In genomic region chr10:122912701-122913368, GRCm38 (mm10) we compare ENCODE assay signal across 8 mouse cellular contexts.
DNase-seq lines count a peak whose midpoint lies in the region; ATAC-seq lines count a peak whose summit lies in the region.

No protein-coding gene starts in this region.

- H3K9ac ChIP-seq in embryonic facial prominence, embryonic 11.5 days (replicated peaks; ENCODE audit: low read length) = peak overlapping the region; percentile 50
- peak overlapping the region; percentile 34 for H3K9ac ChIP-seq in intestine, embryonic 14.5 days (ENCODE audit: low read length)

- no peaks in the 10 kb centered on the region; the same call in 1 of the 2 replicates for H3K4me1 ChIP-seq in embryonic facial prominence, embryonic 11.5 days (ENCODE audit: control insufficient read depth, insufficient read depth, low read length)
- H3K4me1 ChIP-seq in intestine, embryonic 14.5 days (replicated peaks; ENCODE audit: control insufficient read depth, insufficient read depth, low read length) = peaks cover 37% of the 10 kb centered on the region

- no peaks in the 10 kb centered on the region for H3K36me3 ChIP-seq in embryonic facial prominence, embryonic 11.5 days (replicated peaks; ENCODE audit: control insufficient read depth, insufficient read depth, low read depth, low read length)
- no peaks in the 10 kb centered on the region for H3K36me3 ChIP-seq in intestine, embryonic 14.5 days (ENCODE audit: control insufficient read depth, insufficient read depth, low read length)

- WGBS in embryonic facial prominence, embryonic 11.5 days = 7% methylated on average over 19 of the region's 19 CpGs
- 12% methylated on average over 19 of the region's 19 CpGs for WGBS in intestine, embryonic 14.5 days

- peak overlapping the region; percentile 16; the same call in 1 of the 2 replicates for H3K4me3 ChIP-seq in embryonic facial prominence, embryonic 11.5 days (ENCODE audit: low read depth, low read length)
- H3K4me3 ChIP-seq in intestine, embryonic 14.5 days (ENCODE audit: low read depth, low read length) = no peak overlapping the region

- no peaks in the 10 kb centered on the region for H3K9me3 ChIP-seq in embryonic facial prominence, embryonic 11.5 days (replicated peaks; ENCODE audit: control insufficient read depth, low read length)
- H3K9me3 ChIP-seq in intestine, embryonic 14.5 days (ENCODE audit: control insufficient read depth, low read length) = no peaks in the 10 kb centered on the region

- H3K4me2 ChIP-seq in embryonic facial prominence, embryonic 11.5 days (ENCODE audit: low read depth, low read length) = peak overlapping the region; percentile 32
- peak overlapping the region; percentile 22 for H3K4me2 ChIP-seq in intestine, embryonic 14.5 days (ENCODE audit: low read length)

- H3K27ac ChIP-seq in embryonic facial prominence, embryonic 11.5 days (replicated peaks; ENCODE audit: low read depth, low read length) = peak overlapping the region; percentile 99
- peak overlapping the region; percentile 94 for H3K27ac ChIP-seq in intestine, embryonic 14.5 days (ENCODE audit: low read depth)

- no peaks in the 10 kb centered on the region for H3K27me3 ChIP-seq in embryonic facial prominence, embryonic 11.5 days (ENCODE audit: control insufficient read depth, insufficient read depth, low read length)
- H3K27me3 ChIP-seq in intestine, embryonic 14.5 days (replicated peaks; ENCODE audit: control insufficient read depth, insufficient read depth, low read length) = no peaks in the 10 kb centered on the region

- ATAC-seq in embryonic facial prominence, embryonic 11.5 days (replicated peaks; ENCODE audit: insufficient number of reproducible peaks, low FRiP score, low TSS enrichment, low read depth) = peak; percentile 82
- peak; percentile 73 for ATAC-seq in intestine, embryonic 14.5 days (replicated peaks; ENCODE audit: low FRiP score, low TSS enrichment, low read depth)
- ATAC-seq in megakaryocyte, adult 5-6 weeks (ENCODE audit: poor library complexity, severe bottlenecking) = 0 out of 2 replicates have a peak, but pooled peaks have one; percentile 35

- DNase-seq in adrenal gland, postnatal 25 days = peak; percentile 62
- DNase-seq in embryonic facial prominence, embryonic 11.5 days (ENCODE audit: low spot score) = peak; percentile 86
- peak; percentile 78 to 87 for DNase-seq in gastrocnemius, postnatal 4 days (ENCODE audit: low spot score in 2 of 2)
- peak; percentile 86 for DNase-seq in intestine, embryonic 14.5 days (ENCODE audit: low spot score)
- peak; percentile 64 to 75 for DNase-seq in left cerebral cortex, adult 9 months (ENCODE audit: low spot score in 2 of 2)
- peak; percentile 70 to 78 for DNase-seq in right cerebral cortex, postnatal 36 days (ENCODE audit: low spot score in 2 of 2)
- DNase-seq in c-Kit-positive CD71-positive TER-119-positive erythroid progenitor cells, embryonic 14.5 days (ENCODE audit: low spot score) = no peak
